Mouse (Mus musculus) midbrain, postnatal 0 days (tissue): ENCODE measurements at regions not wholly inside any gene's neighbourhood (a gene's known extent, or its start where the extent isn't known, plus 50 kb on each side); places are given as distances from the start of the nearest gene placed in this dataset.

Experiments used
- ATAC-seq: fragments of 200-750 bp; cut with Nextera tagmentation; 2 replicates; pipeline ENCODE4 v1.8.0; 2017; ENCODE audit warnings: moderate number of reproducible peaks, mild to moderate bottlenecking, moderate TSS enrichment, moderate library complexity; ENCODE audit not compliant: low FRiP score
- DNase-seq: peaks from one replicate; pipeline ENCODE4 v3.0.0-alpha.2; 2015; ENCODE audit warnings: low spot score
- H3K27ac ChIP-seq: fragments of 300-500 bp; sonication (generic); 2 replicates; pipeline ENCODE4 v1.5.1; 2014; ENCODE audit warnings: low read depth, mild to moderate bottlenecking, low read length, mixed read lengths
- H3K27me3 ChIP-seq: fragments of 300-500 bp; sonication (generic); 2 replicates; pipeline ENCODE4 v1.6.1; 2014; ENCODE audit warnings: low read length, control low read depth, mixed read lengths; ENCODE audit not compliant: insufficient read depth
- H3K36me3 ChIP-seq: fragments of 300-500 bp; sonication (generic); 2 replicates; pipeline ENCODE4 v1.6.1; 2014; ENCODE audit warnings: low read length, control low read depth, mixed read lengths; ENCODE audit not compliant: insufficient read depth
- H3K4me1 ChIP-seq: fragments of 300-500 bp; sonication (generic); 2 replicates; pipeline ENCODE4 v1.6.1; 2014; ENCODE audit warnings: mild to moderate bottlenecking, control low read depth, antibody characterized with exemption, low read length, mixed read lengths; ENCODE audit not compliant: insufficient read depth
- H3K4me2 ChIP-seq: fragments of 300-500 bp; sonication (generic); 2 replicates; pipeline ENCODE4 v1.6.1; 2014; ENCODE audit warnings: low read depth, mild to moderate bottlenecking, low read length, mixed read lengths; ENCODE audit not compliant: poor library complexity, severe bottlenecking
- H3K4me3 ChIP-seq: fragments of 300-500 bp; sonication (generic); 2 replicates; pipeline ENCODE4 v1.5.1; 2014; ENCODE audit warnings: low read depth, mild to moderate bottlenecking, low read length, moderate library complexity
- H3K9ac ChIP-seq: fragments of 300-500 bp; sonication (generic); replicated peaks from 2 replicates; pipeline ENCODE4 v1.6.1; 2014; ENCODE audit warnings: mild to moderate bottlenecking, low read length, moderate library complexity, mixed read lengths; ENCODE audit not compliant: poor library complexity, severe bottlenecking
- H3K9me3 ChIP-seq: fragments of 300-500 bp; sonication (generic); 2 replicates; pipeline ENCODE4 v1.6.1; 2016; ENCODE audit warnings: low read length, control low read depth
- CTCF ChIP-seq: IDR thresholded peaks from 2 replicates; pipeline ENCODE4 v1.5.1; 2016; ENCODE audit warnings: antibody characterized with exemption, mild to moderate bottlenecking
- whole genome bisulfite sequencing: fragments of 180-500 bp; shearing (Covaris S2); extraction: QIAGEN DNeasy Blood & Tissue Kit; methylation state at CpG from one replicate; pipeline ENCODE4 v1.1.7; 2014; 5-methylcytosine and 5-hydroxymethylcytosine counted together

DNA sequence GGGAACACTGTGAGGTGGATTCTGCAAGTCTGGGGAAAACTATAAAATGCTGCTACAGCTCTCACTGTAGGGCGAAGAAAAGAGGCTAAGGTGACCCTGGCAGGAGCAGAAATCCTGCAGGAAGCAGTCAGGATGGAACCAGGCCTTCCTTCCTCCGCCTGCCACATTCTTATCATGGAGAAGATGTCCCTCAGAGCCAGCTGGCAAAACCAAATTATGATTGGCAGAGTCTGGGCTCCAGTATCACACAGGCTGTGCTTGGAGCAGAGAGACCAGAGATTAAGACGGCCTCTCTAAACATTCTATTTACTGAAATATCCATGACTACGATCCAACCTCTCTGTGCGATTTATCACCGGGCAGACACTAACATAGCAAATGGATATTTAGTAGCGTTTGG, 92.2 kb upstream of the Max start:
- Histone ChIP-seq H3K4me2 (no peak overlapping the region), H3K9me3 (no peaks in the 10 kb centered on the region), H3K4me3 (no peak overlapping the region), H3K9ac (no peak overlapping the region), H3K36me3 (no peaks in the 10 kb centered on the region), H3K4me1 (no peaks in the 10 kb centered on the region), H3K27me3 (no peaks in the 10 kb centered on the region), H3K27ac (no peak overlapping the region)
- ATAC-seq (no peak), DNase-seq (no peak)
- 91% methylated on average over 7 of the region's 7 CpGs for WGBS
- no peak for TF ChIP-seq CTCF

DNA sequence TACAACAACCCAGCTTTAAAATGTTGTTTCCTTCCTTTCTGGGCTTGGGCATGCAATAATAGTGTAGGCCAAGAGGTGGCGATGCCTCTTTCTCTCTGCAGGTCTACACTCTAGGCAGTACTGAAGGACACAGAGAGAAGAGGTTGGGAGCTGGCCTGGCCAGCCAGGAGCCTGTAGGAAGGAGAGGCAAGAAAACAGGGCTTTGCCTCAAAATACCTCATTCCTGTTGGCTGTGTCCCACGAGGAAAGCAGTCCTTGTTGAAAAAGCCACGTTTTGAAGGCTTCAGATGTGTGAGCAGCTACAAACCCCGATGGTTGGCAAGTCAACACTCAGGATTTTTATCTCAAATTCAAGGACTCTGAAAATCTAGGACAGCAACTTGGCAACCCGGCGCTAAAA, 90.9 kb upstream of the Max start:
- DNase-seq: peak; percentile 35
- no peaks in the 10 kb centered on the region for H3K27me3 ChIP-seq
- no peaks in the 10 kb centered on the region for H3K9me3 ChIP-seq
- no peak overlapping the region for H3K4me3 ChIP-seq
- no peaks in the 10 kb centered on the region for H3K4me1 ChIP-seq
- H3K9ac ChIP-seq: no peak overlapping the region
- H3K4me2 ChIP-seq: no peak overlapping the region
- ATAC-seq: no peak
- WGBS: 71% methylated on average over 6 of the region's 6 CpGs
- TF ChIP-seq CTCF: peak; percentile 68
- no peaks in the 10 kb centered on the region for H3K36me3 ChIP-seq
- H3K27ac ChIP-seq: no peak overlapping the region

DNA sequence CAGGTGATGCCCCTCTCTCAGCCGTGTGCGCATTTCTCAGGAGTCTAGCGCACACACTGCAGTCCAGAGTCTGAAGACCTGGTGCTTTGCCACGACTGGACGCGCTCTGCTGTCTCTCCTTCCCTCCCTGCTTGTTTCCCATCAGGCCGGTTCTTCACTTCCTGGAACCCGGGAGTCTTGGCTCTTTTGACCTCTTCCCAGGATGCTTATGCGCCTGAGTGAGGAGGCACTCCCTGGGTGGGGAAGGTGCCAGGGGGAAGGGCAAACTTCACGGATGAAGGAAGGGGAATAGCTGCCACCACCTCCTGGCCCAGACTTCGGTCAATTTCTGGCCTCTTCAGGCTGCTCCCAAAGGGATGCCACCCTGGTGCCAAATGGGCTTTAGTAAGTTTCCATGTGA, 86.4 kb upstream of the Max start:
- no peak overlapping the region for H3K4me2 ChIP-seq
- H3K27ac ChIP-seq: no peak overlapping the region
- no peaks in the 10 kb centered on the region for H3K27me3 ChIP-seq
- DNase-seq: no peak
- ATAC-seq: no peak
- no peak overlapping the region for H3K4me3 ChIP-seq
- no peaks in the 10 kb centered on the region for H3K4me1 ChIP-seq
- no peak overlapping the region for H3K9ac ChIP-seq
- no peaks in the 10 kb centered on the region for H3K36me3 ChIP-seq
- WGBS: 59% methylated on average over 11 of the region's 11 CpGs
- no peaks in the 10 kb centered on the region for H3K9me3 ChIP-seq
- no peak for TF ChIP-seq CTCF

DNA sequence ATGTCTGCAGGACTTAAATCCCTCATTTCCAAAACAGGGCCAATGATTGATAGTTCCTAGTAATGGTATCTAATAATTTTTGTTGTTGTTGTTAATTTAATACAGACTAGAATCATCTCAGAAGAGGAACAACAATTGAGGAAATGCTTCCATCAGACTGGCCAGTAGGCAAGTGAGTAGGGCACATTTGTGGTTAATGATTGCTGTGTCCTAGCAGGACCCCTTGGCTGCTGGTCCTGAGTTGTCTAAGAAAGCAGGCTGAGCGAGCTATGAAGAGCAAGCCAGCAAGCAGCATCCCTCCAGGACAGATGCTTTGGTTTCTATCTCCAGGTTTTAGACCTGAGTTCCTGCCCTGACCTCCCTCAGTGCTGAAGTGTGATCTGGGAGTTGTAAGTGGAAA, 85.3 kb upstream of the Max start:
- H3K27ac ChIP-seq: no peak overlapping the region
- no peak for ATAC-seq

DNA sequence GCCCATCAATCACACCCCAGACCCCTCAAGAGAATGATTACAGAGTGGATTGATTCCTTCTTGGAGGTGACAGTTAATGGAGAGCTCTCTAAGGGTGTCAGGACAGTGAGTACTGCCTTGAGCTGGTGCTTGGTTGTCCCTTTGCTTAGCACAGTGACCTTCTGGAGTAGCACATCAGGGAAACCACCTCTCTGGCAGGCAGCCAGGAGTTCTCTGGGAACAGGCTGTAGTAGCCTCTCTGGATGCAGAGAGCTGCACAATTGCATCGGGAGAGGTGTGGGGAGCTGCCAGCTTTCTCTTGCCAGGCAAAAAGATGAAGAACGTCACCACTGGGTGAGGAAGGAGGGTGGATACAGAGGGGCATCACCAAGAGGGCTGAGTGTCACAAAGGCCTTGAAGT, 84.0 kb upstream of the Max start:
- no peak for TF ChIP-seq CTCF
- no peak overlapping the region for H3K4me3 ChIP-seq
- DNase-seq: peak; percentile 69
- H3K4me2 ChIP-seq: no peak overlapping the region
- WGBS: 60% methylated on average over 2 of the region's 2 CpGs
- no peak overlapping the region for H3K9ac ChIP-seq
- no peak for ATAC-seq
- H3K27ac ChIP-seq: no peak overlapping the region
- no peaks in the 10 kb centered on the region for H3K9me3 ChIP-seq
- no peaks in the 10 kb centered on the region for H3K36me3 ChIP-seq
- H3K27me3 ChIP-seq: no peaks in the 10 kb centered on the region
- H3K4me1 ChIP-seq: no peaks in the 10 kb centered on the region

More for the DNA sequence above, 85.3 kb upstream of the Max start:
- no peaks in the 10 kb centered on the region for H3K36me3 ChIP-seq
- no peaks in the 10 kb centered on the region for H3K9me3 ChIP-seq
- 88% methylated on average over 1 of the region's 1 CpGs for WGBS
- DNase-seq: no peak
- H3K4me2 ChIP-seq: no peak overlapping the region
- no peak overlapping the region for H3K4me3 ChIP-seq
- no peaks in the 10 kb centered on the region for H3K4me1 ChIP-seq
- TF ChIP-seq CTCF: no peak
- H3K27me3 ChIP-seq: no peaks in the 10 kb centered on the region
- no peak overlapping the region for H3K9ac ChIP-seq

DNA sequence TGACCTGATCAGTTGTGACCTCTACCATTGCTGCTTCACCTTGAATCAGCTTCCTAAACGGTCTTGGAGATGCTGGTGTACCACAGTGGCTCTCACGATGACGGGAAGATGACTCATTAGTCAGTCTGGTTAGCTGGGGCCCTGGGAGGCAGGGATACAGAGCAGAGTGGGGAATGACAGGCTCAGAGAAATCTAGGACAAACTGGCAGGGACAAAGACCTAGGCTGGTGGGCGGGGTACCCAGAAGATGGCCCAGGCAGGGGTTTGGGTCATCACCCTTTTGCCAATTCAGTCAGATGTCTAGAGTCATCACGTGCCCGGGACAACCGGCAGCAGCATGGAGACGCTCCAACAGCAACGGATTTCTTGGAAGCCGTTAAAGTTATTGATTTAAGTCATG, 83.4 kb upstream of the Max start:
- TF ChIP-seq CTCF: no peak
- DNase-seq (no peak), ATAC-seq (no peak)
- WGBS: 89% methylated on average over 10 of the region's 10 CpGs
- Histone ChIP-seq H3K9me3 (no peaks in the 10 kb centered on the region), H3K9ac (no peak overlapping the region), H3K4me2 (no peak overlapping the region), H3K27ac (no peak overlapping the region), H3K27me3 (no peaks in the 10 kb centered on the region), H3K4me3 (no peak overlapping the region), H3K36me3 (no peaks in the 10 kb centered on the region), H3K4me1 (no peaks in the 10 kb centered on the region)

DNA sequence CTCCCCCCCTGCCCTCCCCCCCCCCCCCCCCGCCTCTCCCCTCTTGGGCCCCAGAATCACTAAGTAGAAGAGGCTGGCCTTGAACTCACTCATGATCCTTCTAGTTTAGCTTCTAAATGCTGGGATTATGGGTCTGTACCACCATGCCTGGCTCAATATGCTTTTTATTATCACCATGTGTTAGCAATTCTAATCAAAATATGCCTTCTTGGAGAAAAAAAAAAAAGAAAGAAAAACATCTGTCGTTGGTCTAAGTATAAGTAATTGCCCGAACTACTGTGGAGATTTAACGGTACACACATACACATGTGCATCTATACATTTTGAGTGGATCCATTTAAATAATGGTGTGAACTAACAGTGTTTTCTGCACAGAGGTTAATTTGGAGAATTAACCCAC, 80.4 kb upstream of the Max start:
- no peaks in the 10 kb centered on the region for H3K27me3 ChIP-seq
- no peaks in the 10 kb centered on the region for H3K4me1 ChIP-seq
- H3K9ac ChIP-seq: no peak overlapping the region
- no peak for TF ChIP-seq CTCF
- DNase-seq (no peak), ATAC-seq (no peak)
- H3K4me2 ChIP-seq: no peak overlapping the region
- no peak overlapping the region for H3K27ac ChIP-seq
- H3K9me3 ChIP-seq: no peaks in the 10 kb centered on the region
- WGBS: 80% methylated on average over 3 of the region's 4 CpGs
- no peak overlapping the region for H3K4me3 ChIP-seq
- no peaks in the 10 kb centered on the region for H3K36me3 ChIP-seq
